Mouse (Mus musculus) retina, postnatal 7 days (tissue): Measurements from ENCODE around the gene Catsper4.

Source experiments
- DNase-seq: peaks from one replicate; pipeline ENCODE4 v3.0.0-alpha.2; 2012; ENCODE audit warnings: low read depth, low spot score

The Catsper4 gene

GRCm38 (mm10) chr4:134181825-134182224, 45.4 kb downstream of the Catsper4 start:
- no peak for DNase-seq

- no peak for DNase-seq
Observed at GRCm38 (mm10) chr4:134181112-134181511, 46.1 kb downstream of the Catsper4 start.

GRCm38 (mm10) chr4:134172391-134172790, 54.8 kb downstream of the Catsper4 start:
- no peak for DNase-seq

- no peak for DNase-seq
Observed at GRCm38 (mm10) chr4:134166906-134167305, 60.3 kb downstream of the Catsper4 start.

GRCm38 (mm10) chr4:134165548-134166465, 61.4 kb downstream of the Catsper4 start:
- no peak for DNase-seq

GRCm38 (mm10) chr4:134165024-134165423, 62.2 kb downstream of the Catsper4 start:
- no peak for DNase-seq

- DNase-seq = no peak
Observed at GRCm38 (mm10) chr4:134164591-134164990, 62.6 kb downstream of the Catsper4 start.
